Mouse (Mus musculus) cerebellum, adult 9-11 months (tissue): ENCODE measurements around the gene Vmn1r155.
"Not testable (repeated sequence)": the region's sequence is repeated elsewhere in the genome, so short reads cannot be mapped to it uniquely, and the experiment has no call there.

Source experiments
- DNase-seq: peaks from one replicate; pipeline ENCODE4 v3.0.0; 2022

Vmn1r155 gene

GRCm38 (mm10) chr7:22657718-22658117 is at the start of gene Vmn1r155:
TSS of gene Vmn1r155 (plus strand) at chr7:22658018.
- not testable (repeated sequence) for DNase-seq

GRCm38 (mm10) chr7:22692217-22692616 is 34.4 kb downstream of the Vmn1r155 start, which contains the start of gene Gm8693:
TSS of gene Gm8693 (minus strand) at chr7:22692317.
- not testable (repeated sequence) for DNase-seq
